ENCODE assay signal across 21 mouse cellular contexts in the genomic region with DNA sequence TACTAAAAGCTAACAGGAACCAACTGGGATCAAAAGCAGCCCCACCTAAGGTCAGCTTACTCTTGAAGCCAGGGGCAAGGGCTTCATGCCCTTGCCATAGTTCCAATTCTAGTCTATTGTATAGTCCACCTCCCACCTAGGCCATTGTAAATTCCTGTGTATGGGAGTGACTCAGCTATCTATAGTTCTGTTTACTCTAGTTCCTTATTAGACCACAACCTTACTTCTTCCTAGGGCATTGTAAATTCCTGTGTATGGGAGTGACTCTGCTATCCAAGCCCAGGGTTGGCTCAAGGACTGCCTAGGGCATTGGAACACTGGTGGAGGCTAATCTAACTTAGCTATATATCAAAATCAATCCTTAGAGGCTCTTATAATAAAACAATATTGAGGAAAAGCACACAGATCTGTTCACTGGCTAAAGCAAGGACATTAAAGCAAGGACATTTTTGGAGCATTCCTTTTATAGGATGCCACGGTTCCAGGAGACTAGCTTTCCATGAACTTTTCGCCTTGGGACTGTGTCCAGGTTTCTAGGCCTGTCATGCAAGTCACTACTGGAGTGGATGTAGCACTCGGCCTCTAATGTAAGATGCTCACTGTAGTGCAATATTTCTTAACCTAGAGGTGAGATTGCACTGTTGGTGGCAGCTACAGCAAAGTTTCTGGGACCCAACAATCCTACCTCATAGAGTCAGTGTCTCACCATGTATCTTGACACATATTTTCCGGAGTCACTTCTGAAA.
"Had no signal": no experiment of that assay in that cellular context is flagged by ENCODE, and none has a peak within 500 bp of the region (broad histone marks: within the 10 kb centered on the region; RNA-seq: fewer than 3 reads in every experiment).

No protein-coding gene starts in this region.

- DNase-seq: kidney, postnatal 10 days; kidney, postnatal 36 days; left cerebral cortex, postnatal 4 days; liver, postnatal 0 days; lung, embryonic 14.5 days; retina, postnatal 1 day; right cerebral cortex, postnatal 25 days; spleen, adult 18-20 months; thymus, postnatal 25 days had no signal

- H3K27me3 ChIP-seq: limb, embryonic 12.5 days; limb, embryonic 15.5 days; midbrain, embryonic 13.5 days; neural tube, embryonic 13.5 days; stomach, embryonic 15.5 days had no signal

- H3K9ac ChIP-seq: limb, embryonic 12.5 days; limb, embryonic 15.5 days; liver, embryonic 14.5 days; liver, postnatal 0 days; lung, embryonic 14.5 days; midbrain, embryonic 13.5 days; neural tube, embryonic 13.5 days; stomach, embryonic 15.5 days had no signal

- H3K9me3 ChIP-seq: limb, embryonic 12.5 days; limb, embryonic 15.5 days; midbrain, embryonic 10.5 days; midbrain, embryonic 13.5 days; neural tube, embryonic 13.5 days; stomach, embryonic 15.5 days had no signal

- H3K36me3 ChIP-seq: limb, embryonic 12.5 days; limb, embryonic 15.5 days; midbrain, embryonic 10.5 days; midbrain, embryonic 13.5 days; neural tube, embryonic 13.5 days; stomach, embryonic 15.5 days had no signal

- ATAC-seq: liver, postnatal 0 days; lung, postnatal 0 days; midbrain, embryonic 13.5 days; midbrain, embryonic 16.5 days had no signal

- H3K27ac ChIP-seq: limb, embryonic 12.5 days; limb, embryonic 15.5 days; liver, embryonic 14.5 days; macrophage; midbrain, embryonic 10.5 days; midbrain, embryonic 13.5 days; neural tube, embryonic 13.5 days; stomach, embryonic 15.5 days had no signal

- H3K4me2 ChIP-seq: limb, embryonic 12.5 days; limb, embryonic 15.5 days; liver, embryonic 11.5 days; lung, embryonic 14.5 days; midbrain, embryonic 13.5 days; neural tube, embryonic 13.5 days; stomach, embryonic 15.5 days had no signal

- H3K4me1 ChIP-seq: limb, embryonic 12.5 days; limb, embryonic 15.5 days; midbrain, embryonic 10.5 days; midbrain, embryonic 13.5 days; neural tube, embryonic 13.5 days; stomach, embryonic 15.5 days had no signal

- H3K4me3 ChIP-seq: limb, embryonic 12.5 days; limb, embryonic 15.5 days; midbrain, embryonic 10.5 days; midbrain, embryonic 13.5 days; myocyte; neural tube, embryonic 13.5 days; stomach, embryonic 15.5 days had no signal
